ENCODE assay signal across 13 mouse cellular contexts in genomic region chr5:27029784-27030183, GRCm38 (mm10).
A peak's percentile ranks its signal among the peaks of the same experiment; 100 is the strongest.
DNase-seq lines count a peak whose midpoint lies in the region; ATAC-seq and TF ChIP-seq lines count a peak whose summit lies in the region.
"Had no signal": no experiment of that assay in that cellular context is flagged by ENCODE, and none has a peak within 500 bp of the region (broad histone marks: within the 10 kb centered on the region; RNA-seq: fewer than 3 reads in every experiment).

No protein-coding gene starts in this region.

- no peak for TF ChIP-seq EP300 in ES-Bruce4 (IDR thresholded peaks at IDR 0.05; ENCODE audit: insufficient read depth, low read depth, low read length)

- peak; percentile 47 for TF ChIP-seq CTCF in intestine, postnatal 0 days (IDR thresholded peaks at IDR 0.05; ENCODE audit: low read depth)
- TF ChIP-seq CTCF in ES-Bruce4 (IDR thresholded peaks at IDR 0.05; ENCODE audit: low read depth, low read length), result peak; percentile 38

- H3K9me3 ChIP-seq in intestine, postnatal 0 days (ENCODE audit: control insufficient read depth), result no peaks in the 10 kb centered on the region
- H3K9me3 ChIP-seq in intestine, embryonic 15.5 days, result no peaks in the 10 kb centered on the region
- H3K9me3 ChIP-seq in ES-Bruce4 (replicated peaks; ENCODE audit: control insufficient read depth, insufficient read depth, low read length, poor library complexity, severe bottlenecking), result no peaks in the 10 kb centered on the region
- H3K9me3 ChIP-seq: embryonic facial prominence, embryonic 15.5 days had no signal

- H3K36me3 ChIP-seq in intestine, postnatal 0 days (ENCODE audit: control insufficient read depth, insufficient read depth), result no peaks in the 10 kb centered on the region
- H3K36me3 ChIP-seq in intestine, embryonic 15.5 days, result no peaks in the 10 kb centered on the region
- H3K36me3 ChIP-seq in ES-Bruce4 (ENCODE audit: control insufficient read depth, insufficient read depth, low read length, poor library complexity, severe bottlenecking), result no peaks in the 10 kb centered on the region
- H3K36me3 ChIP-seq: embryonic facial prominence, embryonic 15.5 days had no signal

- peak; percentile 17 to 67 for DNase-seq in adrenal gland, adult (ENCODE audit: inconsistent age in 2 of 2, low spot score in 1 of 2)
- DNase-seq in adrenal gland, adult 8-10 months, result no peak
- DNase-seq in embryo, embryonic 10 days (ENCODE audit: low spot score), result peak; percentile 72
- DNase-seq in ovary, postnatal 14 days (ENCODE audit: low spot score), result no peak
- DNase-seq: kidney, postnatal 14 days; liver had no signal

- no peaks in the 10 kb centered on the region for H3K4me1 ChIP-seq in intestine, postnatal 0 days (replicated peaks; ENCODE audit: control insufficient read depth, insufficient read depth, low read length)
- no peaks in the 10 kb centered on the region for H3K4me1 ChIP-seq in intestine, embryonic 15.5 days (replicated peaks)
- peaks cover 3% of the 10 kb centered on the region for H3K4me1 ChIP-seq in ES-Bruce4 (ENCODE audit: control insufficient read depth, insufficient read depth, low read length)
- H3K4me1 ChIP-seq: embryonic facial prominence, embryonic 15.5 days had no signal

- TF ChIP-seq POLR2A in ES-Bruce4 (IDR thresholded peaks at IDR 0.05; ENCODE audit: insufficient read depth, low read length), result no peak

- no peak overlapping the region for H3K4me3 ChIP-seq in intestine, postnatal 0 days (ENCODE audit: low read depth, low read length)
- H3K4me3 ChIP-seq in intestine, embryonic 15.5 days (replicated peaks), result no peak overlapping the region
- no peak overlapping the region for H3K4me3 ChIP-seq in ES-Bruce4 (ENCODE audit: low read depth, low read length)
- H3K4me3 ChIP-seq: embryonic facial prominence, embryonic 15.5 days; myocyte had no signal

- no peak overlapping the region for H3K9ac ChIP-seq in intestine, postnatal 0 days (ENCODE audit: low read depth, low read length)
- H3K9ac ChIP-seq in intestine, embryonic 15.5 days, result no peak overlapping the region
- no peak overlapping the region for H3K9ac ChIP-seq in ES-Bruce4 (ENCODE audit: low read depth, poor library complexity, severe bottlenecking)
- H3K9ac ChIP-seq: embryonic facial prominence, embryonic 15.5 days had no signal

- H3K27me3 ChIP-seq in intestine, postnatal 0 days (replicated peaks; ENCODE audit: control insufficient read depth, insufficient read depth, low read length), result no peaks in the 10 kb centered on the region
- H3K27me3 ChIP-seq in intestine, embryonic 15.5 days (replicated peaks), result no peaks in the 10 kb centered on the region
- H3K27me3 ChIP-seq in ES-Bruce4 (ENCODE audit: control insufficient read depth, insufficient read depth, low read length, poor library complexity, severe bottlenecking), result no peaks in the 10 kb centered on the region
- H3K27me3 ChIP-seq: embryonic facial prominence, embryonic 15.5 days had no signal

- WGBS in intestine, postnatal 0 days, result 10% methylated on average over 5 of the region's 5 CpGs
- 15% methylated on average over 5 of the region's 5 CpGs for WGBS in intestine, embryonic 15.5 days

- H3K4me2 ChIP-seq in intestine, postnatal 0 days (replicated peaks; ENCODE audit: low read depth), result no peak overlapping the region
- H3K4me2 ChIP-seq in intestine, embryonic 15.5 days (replicated peaks), result no peak overlapping the region
- H3K4me2 ChIP-seq: embryonic facial prominence, embryonic 15.5 days had no signal

- ATAC-seq in intestine, postnatal 0 days, result no peak
- ATAC-seq in intestine, embryonic 15.5 days, result no peak
- ATAC-seq in monocyte, adult 5-6 weeks (replicated peaks; ENCODE audit: insufficient number of reproducible peaks, low FRiP score, low TSS enrichment, poor library complexity, severe bottlenecking), result no peak
- ATAC-seq: activated CD4-positive, CD25-positive, alpha-beta regulatory T cell, adult 4 months had no signal

- no peak overlapping the region for H3K27ac ChIP-seq in intestine, postnatal 0 days (ENCODE audit: low read depth, low read length)
- no peak overlapping the region for H3K27ac ChIP-seq in intestine, embryonic 15.5 days
- no peak overlapping the region for H3K27ac ChIP-seq in ES-Bruce4 (ENCODE audit: insufficient read depth, low read length)
- H3K27ac ChIP-seq: embryonic facial prominence, embryonic 15.5 days had no signal

Comparison
In these comparisons a context has a peak if more than half of its experiments do, and no peak if none do; other contexts are left out.
1. DNase-seq: peak in adrenal gland, adult (2 of 2) and embryo, embryonic 10 days (single experiment); none in adrenal gland, adult 8-10 months (single experiment) and ovary, postnatal 14 days (single experiment).